In genomic region chr11:101448274-101448746, GRCm38 (mm10) we compare ENCODE assay signal across 8 mouse cellular contexts. TPM values are rescaled to one million over a fixed set of nuclear protein-coding genes. Genes with fewer than 3 reads are reported as not detected.
DNase-seq lines count a peak whose midpoint lies in the region; ATAC-seq and TF ChIP-seq lines count a peak whose summit lies in the region.

TSS of gene Ifi35 (plus strand) at chr11:101448407.

- no peak for ATAC-seq in forebrain, embryonic 15.5 days (replicated peaks)
- ATAC-seq in lung, embryonic 15.5 days (ENCODE audit: borderline replicate concordance, extremely low read depth, low FRiP score, low TSS enrichment), result peak; percentile 72

- peaks cover 29% of the 10 kb centered on the region for H3K4me1 ChIP-seq in forebrain, embryonic 10.5 days
- peaks cover 17% of the 10 kb centered on the region for H3K4me1 ChIP-seq in forebrain, embryonic 15.5 days
- H3K4me1 ChIP-seq in bone marrow macrophage, adult 2 months (ENCODE audit: control insufficient read depth, insufficient read depth, low read length), result peaks cover 21% of the 10 kb centered on the region
- peaks cover 25% of the 10 kb centered on the region for H3K4me1 ChIP-seq in lung, embryonic 15.5 days
- H3K4me1 ChIP-seq in spleen, adult 2 months (ENCODE audit: control insufficient read depth, insufficient read depth, insufficient read length), result peaks cover 6% of the 10 kb centered on the region; the same call in 1 of the 2 replicates

- no peak within 1 kb of the TSS for H3K4me2 ChIP-seq in forebrain, embryonic 15.5 days (replicated peaks)
- peak within 1 kb of the TSS; percentile 62 for H3K4me2 ChIP-seq in lung, embryonic 15.5 days

- no peak within 1 kb of the TSS for H3K27ac ChIP-seq in forebrain, embryonic 10.5 days
- H3K27ac ChIP-seq in forebrain, embryonic 15.5 days (replicated peaks), result no peak within 1 kb of the TSS
- peak within 1 kb of the TSS; percentile 57 for H3K27ac ChIP-seq in bone marrow macrophage, adult 2 months (ENCODE audit: insufficient read depth, low read depth, low read length)
- H3K27ac ChIP-seq in lung, embryonic 15.5 days, result peak within 1 kb of the TSS; percentile 78
- H3K27ac ChIP-seq in spleen, adult 2 months (ENCODE audit: insufficient read depth, low read length), result peak within 1 kb of the TSS; percentile 92

- 53% methylated on average over 10 of the region's 10 CpGs for whole genome bisulfite sequencing in forebrain, embryonic 10.5 days
- WGBS in forebrain, embryonic 15.5 days, result 44% methylated on average over 10 of the region's 10 CpGs
- 15% methylated on average over 10 of the region's 10 CpGs for WGBS in lung, embryonic 15.5 days
- 1% methylated on average over 10 of the region's 10 CpGs for WGBS in spleen, adult 2 months

- H3K36me3 ChIP-seq in forebrain, embryonic 10.5 days (replicated peaks), result peaks cover 34% of the 10 kb centered on the region
- peaks cover 25% of the 10 kb centered on the region for H3K36me3 ChIP-seq in forebrain, embryonic 15.5 days
- H3K36me3 ChIP-seq in lung, embryonic 15.5 days, result peaks cover 22% of the 10 kb centered on the region
- H3K36me3 ChIP-seq in spleen, adult 2 months (ENCODE audit: control insufficient read depth, insufficient read depth, low read length), result peaks cover 14% of the 10 kb centered on the region

- peak within 1 kb of the TSS; percentile 32 for H3K4me3 ChIP-seq in forebrain, embryonic 10.5 days
- no peak within 1 kb of the TSS for H3K4me3 ChIP-seq in forebrain, embryonic 15.5 days
- peak within 1 kb of the TSS; percentile 88 for H3K4me3 ChIP-seq in bone marrow macrophage, adult 2 months (ENCODE audit: insufficient read depth, low read length)
- H3K4me3 ChIP-seq in lung, embryonic 15.5 days, result peak within 1 kb of the TSS; percentile 55
- H3K4me3 ChIP-seq in spleen, adult 2 months (ENCODE audit: extremely low read depth, insufficient read depth, insufficient read length), result peak within 1 kb of the TSS; percentile 83

- TF ChIP-seq POLR2A in bone marrow macrophage, adult 2 months (IDR thresholded peaks at IDR 0.05; ENCODE audit: borderline replicate concordance, low read depth, low read length), result no peak
- TF ChIP-seq POLR2A in spleen, adult 2 months (IDR thresholded peaks at IDR 0.05; ENCODE audit: low read depth, low read length), result peak; percentile 88; the same call in 1 of the 2 replicates

- DNase-seq in forebrain, embryonic 10.5 days (ENCODE audit: extremely low spot score, low spot score), result no peak
- DNase-seq in gonadal fat pad, adult 2 months (ENCODE audit: low read depth), result no peak
- DNase-seq in kidney, adult 11 months, result peak; percentile 84
- peak; percentile 70 to 75 for DNase-seq in spleen, adult 2 months (ENCODE audit: low read depth in 1 of 2, low spot score in 2 of 2)
- no peak for DNase-seq in frontal cortex, postnatal 36 days (ENCODE audit: low spot score in 2 of 2)

- no peaks in the 10 kb centered on the region for H3K27me3 ChIP-seq in forebrain, embryonic 10.5 days (ENCODE audit: poor library complexity, severe bottlenecking)
- H3K27me3 ChIP-seq in forebrain, embryonic 15.5 days, result no peaks in the 10 kb centered on the region
- no peaks in the 10 kb centered on the region for H3K27me3 ChIP-seq in lung, embryonic 15.5 days
- H3K27me3 ChIP-seq in spleen, adult 2 months (ENCODE audit: control insufficient read depth, insufficient read depth, low read length), result no peaks in the 10 kb centered on the region

- no peak for TF ChIP-seq CTCF in bone marrow macrophage, adult 2 months (IDR thresholded peaks at IDR 0.05; ENCODE audit: low read depth, low read length)
- no peak for TF ChIP-seq CTCF in spleen, adult 2 months (IDR thresholded peaks at IDR 0.05; ENCODE audit: extremely low read depth, insufficient read depth, insufficient read length, insufficient replicate concordance)

- no peaks in the 10 kb centered on the region for H3K9me3 ChIP-seq in forebrain, embryonic 10.5 days
- no peaks in the 10 kb centered on the region for H3K9me3 ChIP-seq in forebrain, embryonic 15.5 days
- H3K9me3 ChIP-seq in lung, embryonic 15.5 days, result no peaks in the 10 kb centered on the region

- no peak within 1 kb of the TSS for H3K9ac ChIP-seq in forebrain, embryonic 15.5 days (replicated peaks)
- peak within 1 kb of the TSS; percentile 54 for H3K9ac ChIP-seq in lung, embryonic 15.5 days

RNA-seq across cellular contexts. Expression of gene Ifi35, which starts in this region (rescaled TPM):
- polyA plus RNA-seq in forebrain, embryonic 10.5 days (2016; fragmentation: Nextera tagmentation; extraction: Ambion mirVana), result 3.3 and 3.4 TPM in 2 replicates
- polyA plus RNA-seq in forebrain, embryonic 15.5 days (2015; fragmentation: Nextera tagmentation; extraction: Ambion mirVana), result 2.4 and 3.2 TPM in 2 replicates
- polyA plus RNA-seq in bone marrow macrophage, adult 2 months (2012; ENCODE audit: insufficient read depth, insufficient read length, missing spikeins), result 50.6 and 58.7 TPM in 2 replicates
- polyA plus RNA-seq in gonadal fat pad, adult 2 months (2012; rRNA removed), result 45.9 and 61.9 TPM in 2 replicates
- polyA plus RNA-seq in lung, embryonic 15.5 days (2015; fragmentation: Nextera tagmentation; extraction: Ambion mirVana), result 22.4 and 24.0 TPM in 2 replicates
- 44.3 and 53.1 TPM in 2 replicates for polyA plus RNA-seq in spleen, adult 2 months (2012; rRNA removed)

Comparison
In these comparisons a context has a peak if more than half of its experiments do, and no peak if none do; other contexts are left out.
1. DNase-seq: peak in kidney, adult 11 months (single experiment) and spleen, adult 2 months (2 of 2); none in forebrain, embryonic 10.5 days (single experiment), gonadal fat pad, adult 2 months (single experiment) and frontal cortex, postnatal 36 days (0 of 2).
2. H3K27ac ChIP-seq: peak in bone marrow macrophage, adult 2 months (single experiment), lung, embryonic 15.5 days (single experiment) and spleen, adult 2 months (single experiment); none in forebrain, embryonic 10.5 days (single experiment) and forebrain, embryonic 15.5 days (single experiment).